Mouse (Mus musculus) heart, embryonic 14.5 days (tissue): ENCODE measurements around the gene Ogn. TPM values are rescaled to one million over a fixed set of nuclear protein-coding genes. Genes with fewer than 3 reads are reported as not detected.
"Not testable (repeated sequence)": the region's sequence is repeated elsewhere in the genome, so short reads cannot be mapped to it uniquely, and the experiment has no call there.

ENCODE experiments used
- ATAC-seq: fragments of 200-750 bp; cut with Nextera tagmentation; 2 replicates; pipeline ENCODE4 v1.8.0; 2017; ENCODE audit warnings: low read depth, moderate TSS enrichment; ENCODE audit not compliant: insufficient number of reproducible peaks, insufficient read depth, low FRiP score
- H3K27ac ChIP-seq, 2 experiments: fragments of 200-500 bp in 1 of 2; fragments of 300-500 bp in 1 of 2; sonication (generic) in 1 of 2; replicated peaks in 1 of 2; 2 replicates each; pipeline ENCODE4 v1.5.1; 2012 to 2014; ENCODE audit warnings: low read depth in 2 of 2, low read length in 2 of 2, control low read depth in 1 of 2, mild to moderate bottlenecking in 1 of 2, mixed read lengths in 1 of 2; ENCODE audit not compliant: control insufficient read depth in 1 of 2, insufficient read depth in 1 of 2
- H3K27me3 ChIP-seq: fragments of 300-500 bp; sonication (generic); 2 replicates; pipeline ENCODE4 v1.6.1; 2014; ENCODE audit warnings: mild to moderate bottlenecking, low read length, control low read depth; ENCODE audit not compliant: control insufficient read depth, insufficient read depth
- H3K36me3 ChIP-seq: fragments of 300-500 bp; sonication (generic); 2 replicates; pipeline ENCODE4 v1.6.1; 2014; ENCODE audit warnings: mild to moderate bottlenecking, control low read depth, low read length, mixed read lengths; ENCODE audit not compliant: control insufficient read depth, insufficient read depth
- H3K4me1 ChIP-seq, 2 experiments: fragments of 200-500 bp in 1 of 2; fragments of 300-500 bp in 1 of 2; sonication (generic) in 1 of 2; 2 replicates each; pipeline ENCODE4 v1.6.1; 2012 to 2014; ENCODE audit warnings: low read length in 2 of 2, control low read depth in 1 of 2, mixed read lengths in 1 of 2; ENCODE audit not compliant: control insufficient read depth in 2 of 2, insufficient read depth in 2 of 2
- H3K4me2 ChIP-seq: fragments of 300-500 bp; sonication (generic); 2 replicates; pipeline ENCODE4 v1.6.1; 2014; ENCODE audit warnings: mild to moderate bottlenecking, low read length
- H3K4me3 ChIP-seq, 2 experiments: fragments of 200-500 bp in 1 of 2; fragments of 300-500 bp in 1 of 2; sonication (generic) in 1 of 2; 2 replicates each; pipeline ENCODE4 v1.5.1; 2012 to 2014; ENCODE audit warnings: low read length in 2 of 2, mild to moderate bottlenecking in 2 of 2, control low read depth in 1 of 2, low read depth in 1 of 2, moderate library complexity in 1 of 2; ENCODE audit not compliant: control insufficient read depth in 1 of 2, insufficient read depth in 1 of 2
- H3K9ac ChIP-seq: fragments of 300-500 bp; sonication (generic); 2 replicates; pipeline ENCODE4 v1.6.1; 2014; ENCODE audit warnings: mild to moderate bottlenecking, low read length
- H3K9me3 ChIP-seq: fragments of 300-500 bp; sonication (generic); 2 replicates; pipeline ENCODE4 v1.6.1; 2016; ENCODE audit warnings: low read length, control low read depth; ENCODE audit not compliant: control insufficient read depth
- WGBS: fragments of 180-500 bp; shearing (Covaris S2); extraction: QIAGEN DNeasy Blood & Tissue Kit; methylation state at CpG from one replicate; pipeline ENCODE4 v1.1.7; 2014; 5-methylcytosine and 5-hydroxymethylcytosine counted together
- polyA plus RNA-seq: library from polyadenylated mRNA; unstranded; fragments of >200 nt; fragmentation: Nextera tagmentation; extraction: Ambion mirVana; gene quantifications from 2 replicates; pipeline ENCODE4 v1.2.1, GENCODE M21; 2014

The Ogn gene
- polyA plus RNA-seq, 1 experiment from 2014 or later, result 39.4 TPM

- 0 out of 4 replicates have a peak overlapping the region, but pooled peaks of 1 of the 2 experiments have one; percentile 33 for H3K27ac ChIP-seq
- no peak for ATAC-seq
These were observed 24.0 kb upstream of the Ogn start for GRCm38 (mm10) chr13:49583859-49584258.

DNA sequence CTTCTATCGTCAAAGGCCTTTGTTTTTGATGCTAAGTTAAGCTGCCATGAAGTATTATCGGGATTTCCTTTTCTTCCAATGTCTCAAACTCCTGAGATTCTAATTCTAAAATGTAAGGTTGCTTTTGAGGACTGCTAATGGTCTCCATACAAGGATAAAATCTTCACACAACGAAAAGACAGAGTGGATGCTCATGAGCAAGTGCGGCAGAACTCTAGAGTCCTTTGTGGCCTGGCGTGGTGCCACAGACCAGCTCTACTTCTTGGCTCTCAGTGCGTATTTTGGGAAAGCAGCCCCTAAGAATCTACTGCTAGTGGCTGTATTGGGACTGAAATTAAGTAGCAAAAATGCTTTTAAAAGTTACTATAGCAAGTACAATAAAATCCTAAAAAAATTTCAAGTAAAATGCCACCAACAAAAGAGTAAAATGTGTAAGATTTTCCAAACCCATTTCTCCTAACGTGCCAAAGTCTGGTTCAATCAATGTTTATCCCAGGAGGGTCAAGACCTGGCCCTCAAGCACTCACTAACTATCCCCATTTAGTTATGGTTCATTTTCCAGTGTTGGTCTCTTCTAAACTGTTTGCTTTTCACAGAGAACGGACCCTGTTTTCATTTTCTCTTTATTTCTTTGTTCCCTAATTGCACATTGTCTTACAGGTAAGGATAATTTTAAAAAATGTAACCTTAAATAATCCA, 23.4 kb upstream of the Ogn start:
- Histone ChIP-seq H3K4me2 (no peak overlapping the region), H3K36me3 (no peaks in the 10 kb centered on the region), H3K9ac (no peak overlapping the region), H3K4me3 (no peak overlapping the region), H3K4me1 (peaks cover 0 to 3% of the 10 kb centered on the region in 2 experiments; a peak in 1 of 4 replicates), H3K27ac (0 out of 4 replicates have a peak overlapping the region, but pooled peaks of 1 of the 2 experiments have one; percentile 33), H3K27me3 (no peaks in the 10 kb centered on the region), H3K9me3 (no peaks in the 10 kb centered on the region)
- 75% methylated on average over 8 of the region's 8 CpGs for WGBS
- ATAC-seq, result no peak

More at GRCm38 (mm10) chr13:49583859-49584258, 24.0 kb upstream of the Ogn start:
- Histone ChIP-seq H3K4me1 (peaks cover 0 to 3% of the 10 kb centered on the region in 2 experiments; a peak in 1 of 4 replicates), H3K36me3 (no peaks in the 10 kb centered on the region), H3K27me3 (no peaks in the 10 kb centered on the region), H3K9ac (no peak overlapping the region), H3K9me3 (no peaks in the 10 kb centered on the region), H3K4me3 (no peak overlapping the region), H3K4me2 (no peak overlapping the region)

GRCm38 (mm10) chr13:49586062-49586461, 21.8 kb upstream of the Ogn start:
- Histone ChIP-seq H3K27ac (0 out of 4 replicates have a peak overlapping the region, but pooled peaks of 1 of the 2 experiments have one; percentile 4), H3K36me3 (no peaks in the 10 kb centered on the region), H3K27me3 (no peaks in the 10 kb centered on the region), H3K4me3 (no peak overlapping the region), H3K4me2 (no peak overlapping the region), H3K4me1 (0 out of 4 replicates have a peak, but pooled peaks cover 0 to 3% of the 10 kb centered on the region in 2 experiments), H3K9me3 (no peaks in the 10 kb centered on the region), H3K9ac (no peak overlapping the region)
- no peak for ATAC-seq
- 93% methylated on average over 6 of the region's 6 CpGs for WGBS

DNA sequence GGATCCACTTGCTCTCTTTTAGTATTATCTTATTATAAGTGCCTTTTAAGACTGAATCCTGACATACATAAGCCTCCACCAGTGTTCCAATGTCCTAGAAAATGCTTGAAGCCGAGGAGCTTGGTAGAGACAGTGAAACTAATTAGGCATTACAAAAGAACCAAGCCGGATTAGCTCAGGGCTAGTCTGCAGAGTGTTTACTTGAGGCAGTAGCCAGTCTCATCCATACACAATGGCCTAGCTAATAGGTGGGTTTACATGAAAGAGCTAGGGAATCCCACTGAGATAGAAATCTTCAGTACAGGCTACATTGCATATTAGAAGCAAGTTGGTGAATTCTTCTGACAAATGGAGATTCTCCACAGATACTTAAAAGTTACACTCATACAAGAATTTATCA, 5.3 kb upstream of the Ogn start:
- not testable (repeated sequence) for H3K36me3 ChIP-seq, H3K4me3 ChIP-seq, H3K27me3 ChIP-seq, H3K4me2 ChIP-seq, H3K4me1 ChIP-seq, H3K27ac ChIP-seq, H3K9ac ChIP-seq, ATAC-seq, H3K9me3 ChIP-seq
- 88% methylated on average over 2 of the region's 2 CpGs for WGBS

- Histone ChIP-seq H3K9me3 (no peaks in the 10 kb centered on the region), H3K4me2 (no peak overlapping the region), H3K27me3 (no peaks in the 10 kb centered on the region), H3K27ac (no peak overlapping the region), H3K4me1 (no peaks in the 10 kb centered on the region), H3K4me3 (no peak overlapping the region), H3K9ac (no peak overlapping the region), H3K36me3 (no peaks in the 10 kb centered on the region)
- no peak for ATAC-seq
These were observed 4.2 kb upstream of the Ogn start for GRCm38 (mm10) chr13:49603603-49604002.

DNA sequence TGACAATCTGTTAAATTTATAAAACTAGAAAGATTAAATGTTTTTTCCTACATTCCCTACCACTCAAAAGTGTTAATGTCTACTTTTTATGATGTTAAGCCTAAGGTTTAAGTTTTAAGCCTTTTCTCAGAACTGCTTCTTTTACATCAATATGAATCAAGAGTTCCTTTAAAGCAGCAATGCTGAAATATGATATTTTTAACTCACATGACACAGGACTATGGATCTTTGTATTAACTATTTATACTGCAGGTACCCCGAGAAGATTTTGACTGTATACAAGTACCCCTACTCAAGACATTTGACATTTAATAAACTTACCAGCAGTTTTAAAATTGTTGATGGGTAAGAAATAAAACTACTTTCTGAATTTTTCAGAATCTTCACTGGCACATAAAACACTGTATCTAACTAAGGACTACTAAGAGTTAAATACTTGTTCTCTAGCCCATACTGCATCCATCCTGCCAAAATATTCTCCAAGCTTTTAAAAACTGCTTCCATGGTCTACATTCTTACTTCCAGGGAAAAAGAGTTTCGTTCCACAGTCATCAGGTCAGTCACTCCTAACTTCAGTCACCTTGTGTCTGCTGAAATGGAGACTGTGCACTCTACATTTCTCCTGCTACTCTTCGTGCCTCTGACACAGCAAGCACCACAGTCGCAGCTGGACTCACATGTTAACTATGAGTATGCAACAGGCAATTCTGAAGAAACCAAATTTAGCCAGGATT, 910 bp downstream of the Ogn start:
- H3K36me3 ChIP-seq, result no peaks in the 10 kb centered on the region
- H3K27me3 ChIP-seq, result no peaks in the 10 kb centered on the region
- peaks cover 0 to 4% of the 10 kb centered on the region in 2 experiments; a peak in 2 of 4 replicates for H3K4me1 ChIP-seq
- no peak for ATAC-seq
- H3K9me3 ChIP-seq, result no peaks in the 10 kb centered on the region
- 0 out of 2 replicates have a peak overlapping the region, but pooled peaks have one; percentile 2 for H3K9ac ChIP-seq
- H3K4me2 ChIP-seq, result peak overlapping the region; percentile 44
- peak overlapping the region in 1 of 2 experiments; percentile 2; a peak in 1 of 4 replicates for H3K4me3 ChIP-seq
- WGBS, result 47% methylated on average over 4 of the region's 4 CpGs
- peak overlapping the region in 1 of 2 experiments; percentile 25; a peak in 1 of 4 replicates for H3K27ac ChIP-seq

DNA sequence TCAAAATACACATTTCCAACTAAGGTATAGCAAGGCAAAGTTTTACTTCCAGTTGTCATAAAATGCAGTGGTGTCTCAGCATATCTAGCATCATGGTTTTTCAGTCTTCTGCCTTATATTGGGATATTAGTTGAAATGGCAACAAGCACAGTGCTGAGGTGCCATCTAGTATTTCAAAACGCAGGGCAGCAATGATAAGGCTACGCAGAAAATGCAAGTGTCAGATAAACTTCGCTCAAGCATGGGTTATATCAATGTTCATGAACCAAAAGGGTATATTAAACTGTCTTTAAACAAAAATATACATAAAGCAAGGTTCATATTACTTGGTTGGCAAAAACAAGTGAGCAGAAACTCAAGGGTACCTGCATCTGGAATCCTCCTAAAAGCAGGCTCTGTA, 9.2 kb downstream of the Ogn start:
- no peak overlapping the region for H3K4me3 ChIP-seq
- H3K36me3 ChIP-seq, result no peaks in the 10 kb centered on the region; the same call in 1 of the 2 replicates
- H3K27ac ChIP-seq, result no peak overlapping the region
- no peak overlapping the region for H3K9ac ChIP-seq
- H3K27me3 ChIP-seq, result no peaks in the 10 kb centered on the region
- H3K4me2 ChIP-seq, result no peak overlapping the region
- no peak for ATAC-seq
- WGBS, result 80% methylated on average over 3 of the region's 3 CpGs
- H3K9me3 ChIP-seq, result no peaks in the 10 kb centered on the region
- 0 out of 4 replicates have a peak, but pooled peaks cover 0 to 2% of the 10 kb centered on the region in 2 experiments for H3K4me1 ChIP-seq
